18 mouse cellular contexts compared by ENCODE assay signal in genomic region chr14:93342781-93343180, GRCm38 (mm10).
DNase-seq lines count a peak whose midpoint lies in the region; ATAC-seq lines count a peak whose summit lies in the region.
"Had no signal": no experiment of that assay in that cellular context is flagged by ENCODE, and none has a peak within 500 bp of the region (broad histone marks: within the 10 kb centered on the region; RNA-seq: fewer than 3 reads in every experiment).

No protein-coding gene starts in this region.

- no peak overlapping the region for H3K27ac ChIP-seq in forebrain, embryonic 14.5 days (ENCODE audit: low read depth, low read length)
- H3K27ac ChIP-seq in forebrain, embryonic 10.5 days: no peak overlapping the region
- H3K27ac ChIP-seq in midbrain, embryonic 11.5 days (ENCODE audit: low read depth, low read length): no peak overlapping the region
- no peak overlapping the region for H3K27ac ChIP-seq in midbrain, embryonic 15.5 days
- H3K27ac ChIP-seq: hindbrain, embryonic 12.5 days; limb, embryonic 13.5 days; macrophage; neural tube, embryonic 13.5 days; stomach, postnatal 0 days had no signal

- H3K27me3 ChIP-seq in forebrain, embryonic 14.5 days (replicated peaks; ENCODE audit: control insufficient read depth, insufficient read depth, low read length): no peaks in the 10 kb centered on the region
- peaks cover 18% of the 10 kb centered on the region for H3K27me3 ChIP-seq in forebrain, embryonic 10.5 days (ENCODE audit: poor library complexity, severe bottlenecking)
- H3K27me3 ChIP-seq in midbrain, embryonic 11.5 days (ENCODE audit: control insufficient read depth, insufficient read depth, low read length): no peaks in the 10 kb centered on the region
- no peaks in the 10 kb centered on the region for H3K27me3 ChIP-seq in midbrain, embryonic 15.5 days (replicated peaks)
- H3K27me3 ChIP-seq: hindbrain, embryonic 12.5 days; limb, embryonic 13.5 days; neural tube, embryonic 13.5 days had no signal

- no peaks in the 10 kb centered on the region for H3K9me3 ChIP-seq in forebrain, embryonic 14.5 days (replicated peaks; ENCODE audit: control insufficient read depth, low read length)
- H3K9me3 ChIP-seq in forebrain, embryonic 10.5 days: no peaks in the 10 kb centered on the region
- no peaks in the 10 kb centered on the region for H3K9me3 ChIP-seq in midbrain, embryonic 11.5 days (ENCODE audit: control insufficient read depth, low read length)
- no peaks in the 10 kb centered on the region for H3K9me3 ChIP-seq in midbrain, embryonic 15.5 days
- H3K9me3 ChIP-seq: hindbrain, embryonic 12.5 days; limb, embryonic 13.5 days; neural tube, embryonic 13.5 days had no signal

- 66% methylated on average over 3 of the region's 3 CpGs for WGBS in forebrain, embryonic 14.5 days
- 78% methylated on average over 3 of the region's 3 CpGs for WGBS in forebrain, embryonic 10.5 days
- WGBS in midbrain, embryonic 11.5 days: 80% methylated on average over 3 of the region's 3 CpGs
- WGBS in midbrain, embryonic 15.5 days: 60% methylated on average over 3 of the region's 3 CpGs

- no peaks in the 10 kb centered on the region for H3K4me1 ChIP-seq in forebrain, embryonic 14.5 days (ENCODE audit: control insufficient read depth, insufficient read depth, low read length)
- peaks cover 17% of the 10 kb centered on the region for H3K4me1 ChIP-seq in forebrain, embryonic 10.5 days
- H3K4me1 ChIP-seq in midbrain, embryonic 11.5 days (ENCODE audit: control insufficient read depth, insufficient read depth, low read length): no peaks in the 10 kb centered on the region
- no peaks in the 10 kb centered on the region for H3K4me1 ChIP-seq in midbrain, embryonic 15.5 days
- H3K4me1 ChIP-seq: hindbrain, embryonic 12.5 days; limb, embryonic 13.5 days; neural tube, embryonic 13.5 days had no signal

- ATAC-seq in forebrain, embryonic 14.5 days: no peak
- ATAC-seq in midbrain, embryonic 11.5 days (ENCODE audit: low FRiP score): no peak
- ATAC-seq in midbrain, embryonic 15.5 days (replicated peaks): no peak
- ATAC-seq: forebrain, embryonic 16.5 days; liver, postnatal 0 days had no signal

- H3K4me3 ChIP-seq in forebrain, embryonic 14.5 days (ENCODE audit: low read depth, low read length): no peak overlapping the region
- no peak overlapping the region for H3K4me3 ChIP-seq in forebrain, embryonic 10.5 days
- no peak overlapping the region for H3K4me3 ChIP-seq in midbrain, embryonic 11.5 days (ENCODE audit: low read depth, low read length)
- H3K4me3 ChIP-seq in midbrain, embryonic 15.5 days: no peak overlapping the region
- H3K4me3 ChIP-seq: hindbrain, embryonic 12.5 days; limb, embryonic 13.5 days; neural tube, embryonic 13.5 days had no signal

- no peak overlapping the region for H3K9ac ChIP-seq in forebrain, embryonic 14.5 days (ENCODE audit: low read length)
- H3K9ac ChIP-seq in midbrain, embryonic 11.5 days (ENCODE audit: low read length): no peak overlapping the region
- H3K9ac ChIP-seq in midbrain, embryonic 15.5 days: no peak overlapping the region
- H3K9ac ChIP-seq: hindbrain, embryonic 12.5 days; limb, embryonic 13.5 days; liver, postnatal 0 days; neural tube, embryonic 13.5 days had no signal

- H3K4me2 ChIP-seq in forebrain, embryonic 14.5 days (ENCODE audit: low read length): no peak overlapping the region
- H3K4me2 ChIP-seq in midbrain, embryonic 11.5 days: no peak overlapping the region
- H3K4me2 ChIP-seq in midbrain, embryonic 15.5 days: no peak overlapping the region
- H3K4me2 ChIP-seq: hindbrain, embryonic 12.5 days; limb, embryonic 13.5 days; neural tube, embryonic 13.5 days had no signal

- DNase-seq in forebrain, embryonic 14.5 days (ENCODE audit: low spot score): peak; percentile 8
- no peak for DNase-seq in forebrain, embryonic 10.5 days (ENCODE audit: extremely low spot score, low spot score)
- peak; percentile 45 for DNase-seq in midbrain, embryonic 11.5 days (ENCODE audit: low spot score, missing footprints)
- peak; percentile 73 to 78 for DNase-seq in cerebellum, postnatal 14 days
- DNase-seq in layer of hippocampus, adult 11-12 months (ENCODE audit: low spot score): no peak
- DNase-seq in spleen, postnatal 10 days (ENCODE audit: low spot score in 2 of 2): no peak
- DNase-seq: kidney, adult 18-20 months; liver, postnatal 0 days; spleen, adult 18-20 months; thymus, postnatal 36 days had no signal

- H3K36me3 ChIP-seq in forebrain, embryonic 14.5 days (ENCODE audit: control insufficient read depth, insufficient read depth, low read length): no peaks in the 10 kb centered on the region
- no peaks in the 10 kb centered on the region for H3K36me3 ChIP-seq in forebrain, embryonic 10.5 days (replicated peaks)
- H3K36me3 ChIP-seq in midbrain, embryonic 11.5 days (ENCODE audit: control insufficient read depth, insufficient read depth, low read length): no peaks in the 10 kb centered on the region
- no peaks in the 10 kb centered on the region for H3K36me3 ChIP-seq in midbrain, embryonic 15.5 days (replicated peaks)
- H3K36me3 ChIP-seq: G1E; hindbrain, embryonic 12.5 days; limb, embryonic 13.5 days; neural tube, embryonic 13.5 days had no signal

Comparison
In these comparisons a context has a peak if more than half of its experiments do, and no peak if none do; other contexts are left out.
1. DNase-seq: peak in forebrain, embryonic 14.5 days (single experiment), midbrain, embryonic 11.5 days (single experiment) and cerebellum, postnatal 14 days (2 of 2); none in forebrain, embryonic 10.5 days (single experiment), layer of hippocampus, adult 11-12 months (single experiment) and spleen, postnatal 10 days (0 of 2).